Mouse (Mus musculus) urinary bladder, postnatal 4 days (tissue): ENCODE results near the gene Irak1bp1.

Experiments used
- DNase-seq, 2 experiments: peaks; one replicate each; pipeline ENCODE4 v3.0.0; 2021 to 2022; ENCODE audit warnings: low spot score in 2 of 2

The Irak1bp1 gene

DNA sequence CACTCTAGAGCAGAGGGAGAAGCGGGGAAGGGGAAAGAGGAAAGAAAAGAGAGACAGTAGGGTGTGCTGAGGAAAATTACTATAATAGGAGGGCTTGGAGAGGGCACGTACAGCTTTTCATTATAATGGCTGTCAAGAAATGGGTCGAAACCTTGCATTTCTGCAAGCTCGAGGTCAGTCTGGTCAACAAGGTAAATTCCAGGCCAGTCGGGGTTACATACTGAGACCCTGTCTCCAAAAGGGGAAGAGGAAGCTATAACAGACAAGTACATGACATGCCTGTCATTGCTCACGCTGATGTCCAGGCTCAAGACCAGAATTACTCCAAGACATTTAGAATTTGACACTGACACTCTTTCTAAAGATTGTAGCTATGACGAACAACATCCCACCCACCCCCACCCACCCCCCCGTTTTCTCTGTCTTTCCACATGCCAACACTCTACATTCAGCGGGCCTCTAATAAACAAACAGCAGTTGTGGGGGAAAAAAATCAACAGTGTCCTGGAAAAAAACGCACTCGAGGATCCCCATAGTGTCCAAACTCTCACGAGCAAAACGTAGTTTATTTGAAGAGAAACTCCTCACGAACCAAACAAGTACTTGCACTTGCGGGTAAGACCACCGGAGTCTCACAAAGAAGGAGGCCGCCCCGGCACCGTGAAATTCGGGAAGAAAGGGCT is at the start of gene Irak1bp1:
TSS of gene Irak1bp1 (plus strand) at position 534 of the 683 bp plus-strand sequence.
- DNase-seq = no peak

DNA sequence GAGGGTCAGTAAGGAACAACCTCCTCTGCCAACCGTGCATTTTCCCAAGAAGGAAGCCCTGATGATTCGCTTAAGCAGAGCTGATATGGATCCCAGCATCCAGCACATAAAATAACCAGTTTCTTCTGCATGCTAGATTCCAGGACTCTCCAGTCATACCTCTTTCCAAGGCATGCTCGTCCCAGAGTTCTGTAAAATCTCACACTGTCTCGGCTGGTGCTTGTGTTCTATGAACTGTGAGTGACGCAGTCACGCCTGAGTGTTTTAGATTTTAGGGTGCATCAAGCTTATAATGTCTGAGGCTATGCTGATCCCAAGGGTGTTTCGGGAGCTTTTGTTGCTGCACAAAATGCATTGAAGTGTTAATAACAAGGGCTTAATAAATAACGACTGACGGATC is 41.0 kb upstream of the Irak1bp1 start:
- no peak for DNase-seq

DNA sequence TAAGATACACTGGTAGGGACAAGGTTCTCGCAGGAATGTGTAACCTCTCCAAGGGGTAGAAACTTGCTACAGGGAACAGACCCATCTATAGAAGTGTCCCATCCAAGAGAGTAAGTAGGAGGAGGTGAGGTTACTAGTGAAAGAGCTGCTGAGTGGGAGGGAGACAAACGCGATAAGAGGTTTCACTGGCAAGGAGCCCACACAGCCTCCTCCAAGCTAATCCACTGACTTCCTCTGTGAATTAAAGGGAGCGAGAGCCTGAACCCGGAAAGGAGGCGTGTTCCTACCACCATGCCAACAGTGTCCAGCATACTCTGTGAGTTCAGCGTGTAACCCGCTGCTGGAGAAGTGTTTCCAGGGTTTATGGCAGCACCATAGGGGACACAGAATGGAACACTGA is 29.0 kb upstream of the Irak1bp1 start:
- DNase-seq = no peak

DNA sequence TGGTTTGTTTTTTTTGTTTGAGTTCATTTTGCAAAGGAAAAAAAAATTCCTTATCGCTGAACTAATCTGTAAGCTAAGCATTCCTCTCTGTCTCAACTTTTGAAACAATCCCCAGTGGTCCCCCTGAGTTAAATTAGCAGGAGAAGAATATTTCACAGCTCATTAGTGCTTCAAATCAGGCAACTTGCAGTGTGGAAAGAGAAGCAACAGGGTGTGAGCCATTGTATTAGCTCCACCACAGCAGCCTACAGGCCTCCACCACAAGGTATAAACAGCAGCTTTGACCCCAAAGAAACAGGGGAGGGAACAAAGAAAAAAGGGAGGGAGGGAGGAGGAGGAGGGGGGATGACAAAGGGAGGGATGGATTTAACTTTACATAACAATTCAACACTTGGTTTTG is 22.2 kb upstream of the Irak1bp1 start:
- DNase-seq = no peak

DNA sequence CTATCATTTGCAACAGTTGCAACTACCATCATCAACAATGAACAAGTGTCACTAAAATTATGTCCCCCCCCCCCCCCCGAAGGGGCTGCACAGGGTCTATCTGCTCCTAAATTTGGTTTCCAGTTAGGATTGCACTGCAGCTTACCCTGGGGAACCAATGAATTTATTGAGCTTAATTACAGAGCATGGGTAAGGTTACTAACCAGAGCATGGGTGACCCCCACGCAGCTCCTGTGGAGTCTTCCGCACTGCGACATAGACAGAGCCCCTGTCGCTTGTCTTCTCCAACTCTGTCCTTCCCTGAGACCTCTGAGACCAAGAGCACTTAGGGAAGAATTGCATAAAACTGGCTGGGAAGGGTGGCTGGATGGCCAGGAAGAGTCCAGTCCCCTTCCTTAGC is 21.7 kb upstream of the Irak1bp1 start:
- DNase-seq = no peak

DNA sequence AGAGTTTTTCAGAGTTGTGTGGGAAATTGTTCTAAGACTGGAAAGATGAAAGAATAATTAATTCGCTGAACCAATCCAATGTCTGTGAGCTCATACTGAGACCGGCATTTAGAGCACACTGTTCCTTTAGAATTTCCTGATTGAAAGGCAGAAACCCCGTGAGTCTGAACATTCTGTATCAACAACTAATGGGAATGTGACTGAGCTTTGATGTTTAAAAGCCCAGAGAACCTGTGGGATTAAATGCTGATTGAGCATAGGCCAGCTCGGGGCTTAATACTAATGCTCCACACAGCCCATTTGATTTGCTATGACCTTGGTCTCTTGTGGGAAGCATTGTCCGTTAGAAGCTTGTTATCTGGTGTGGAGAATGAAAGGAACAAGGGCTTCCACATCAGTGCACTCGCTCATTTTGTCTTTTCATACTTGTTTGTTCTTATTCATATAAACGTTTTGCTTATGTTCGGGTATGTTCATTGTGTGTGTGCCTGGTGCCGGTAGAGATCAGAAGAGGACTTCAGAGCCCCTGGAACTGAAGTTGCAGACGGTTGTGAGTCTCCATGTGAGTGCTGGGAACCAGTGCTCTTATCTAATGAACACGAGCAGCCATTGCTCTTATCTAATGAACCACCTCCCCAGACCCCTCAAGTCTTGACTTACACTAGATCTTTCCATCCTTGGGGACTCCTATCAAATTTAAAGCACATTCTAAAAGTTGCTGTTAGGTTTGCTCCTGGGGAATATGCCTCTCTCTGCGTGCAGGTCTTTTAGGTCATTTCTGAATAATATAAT is 17.0 kb upstream of the Irak1bp1 start:
- DNase-seq = no peak

DNA sequence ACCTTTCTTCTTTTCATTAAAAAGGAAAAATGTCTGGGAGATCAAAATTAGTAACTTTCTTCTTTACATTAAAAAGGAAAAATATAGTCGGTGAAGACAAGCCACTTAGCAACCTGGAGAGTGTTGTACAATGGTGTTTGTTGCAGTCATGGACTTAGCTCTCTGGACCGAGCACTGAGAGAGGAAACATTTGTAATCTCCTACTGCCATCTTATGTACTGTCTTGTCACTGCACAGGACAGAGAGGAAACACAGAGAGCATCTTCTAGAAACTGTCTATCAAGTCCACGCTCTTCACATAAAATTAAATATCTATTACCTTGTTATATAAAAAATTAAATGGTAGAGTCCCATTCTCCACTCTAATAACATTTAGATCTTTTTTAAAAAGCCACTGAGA is 14.8 kb upstream of the Irak1bp1 start:
- no peak for DNase-seq

DNA sequence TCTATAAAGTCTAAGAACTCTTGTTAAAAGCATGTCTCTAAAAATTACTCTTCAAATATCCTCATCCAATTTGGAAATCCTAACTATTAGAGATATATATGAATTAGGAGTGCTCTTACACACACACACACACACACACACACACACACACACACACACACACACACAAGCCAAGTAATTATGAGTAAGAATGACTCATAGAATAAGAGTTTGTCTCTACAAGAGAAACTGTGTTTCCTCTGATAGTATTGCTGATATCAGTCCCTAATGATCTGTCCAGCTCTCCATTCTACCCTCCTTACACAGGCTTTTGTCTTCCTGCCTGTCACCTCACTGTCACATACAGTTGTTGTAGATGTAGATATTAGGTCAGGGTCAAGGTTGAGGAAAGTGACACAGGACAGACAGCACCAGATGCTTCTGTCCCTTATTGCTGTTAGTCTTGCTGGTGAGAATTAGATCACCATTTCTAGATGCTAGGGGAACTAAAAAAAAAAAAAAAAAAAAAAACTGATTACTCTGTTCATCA is 14.0 kb upstream of the Irak1bp1 start:
- no peak for DNase-seq

DNA sequence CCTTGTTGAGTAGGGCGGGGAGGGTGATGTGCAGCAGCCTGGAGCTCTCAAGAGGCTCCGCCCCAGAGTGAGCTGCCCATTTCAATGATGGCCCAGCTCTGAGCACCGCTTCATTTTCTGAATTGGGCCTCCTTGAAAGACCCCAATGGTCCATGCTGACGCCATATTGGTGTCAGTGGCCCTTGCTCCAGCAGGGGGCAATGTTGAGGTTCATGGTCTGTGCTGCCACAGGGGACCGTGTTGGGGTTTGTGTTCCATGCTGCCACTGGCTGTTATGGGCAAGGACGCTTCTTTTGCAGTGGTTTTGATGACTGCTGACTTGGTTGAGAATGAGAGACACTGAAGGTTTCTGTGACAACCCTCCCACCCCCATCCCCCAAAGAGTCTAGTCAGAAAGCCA is 2.9 kb upstream of the Irak1bp1 start:
- DNase-seq = no peak

DNA sequence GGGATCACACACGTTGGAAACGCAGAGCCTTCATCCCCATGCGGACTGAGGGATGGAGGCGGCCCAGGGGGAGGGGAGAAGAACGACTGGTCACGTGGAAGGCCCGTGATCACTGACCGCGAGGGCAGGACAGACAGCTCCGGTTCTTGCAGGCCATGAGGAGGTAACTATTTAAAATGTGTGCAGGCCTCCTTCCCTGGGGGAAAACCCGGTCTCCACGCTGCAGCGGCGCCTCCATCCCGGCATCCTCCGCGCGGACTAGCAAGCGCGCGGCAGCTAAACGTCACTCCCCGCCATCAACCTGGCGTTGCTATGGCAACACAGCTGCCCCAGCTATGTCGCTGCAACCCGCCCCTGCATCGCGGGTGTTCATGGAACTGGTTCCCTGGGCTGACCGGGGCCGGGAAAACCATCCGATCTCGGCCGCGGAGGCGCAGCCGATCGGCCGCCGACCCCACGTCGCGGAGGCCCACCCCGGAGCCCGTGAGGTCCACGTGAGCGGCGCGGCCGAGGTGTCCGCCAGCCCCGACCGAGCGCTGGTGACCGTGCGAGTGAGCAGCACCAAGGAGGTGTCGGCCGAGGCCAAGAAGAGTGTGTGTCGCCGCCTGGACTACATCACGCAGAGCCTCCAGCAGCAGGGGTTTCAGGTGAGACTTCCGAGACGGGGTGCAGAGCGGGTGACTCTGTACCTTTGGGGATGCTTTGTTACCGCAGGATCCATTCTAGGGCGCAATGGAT is 522 bp downstream of the Irak1bp1 start:
- DNase-seq = peak; percentile 77 to 84

DNA sequence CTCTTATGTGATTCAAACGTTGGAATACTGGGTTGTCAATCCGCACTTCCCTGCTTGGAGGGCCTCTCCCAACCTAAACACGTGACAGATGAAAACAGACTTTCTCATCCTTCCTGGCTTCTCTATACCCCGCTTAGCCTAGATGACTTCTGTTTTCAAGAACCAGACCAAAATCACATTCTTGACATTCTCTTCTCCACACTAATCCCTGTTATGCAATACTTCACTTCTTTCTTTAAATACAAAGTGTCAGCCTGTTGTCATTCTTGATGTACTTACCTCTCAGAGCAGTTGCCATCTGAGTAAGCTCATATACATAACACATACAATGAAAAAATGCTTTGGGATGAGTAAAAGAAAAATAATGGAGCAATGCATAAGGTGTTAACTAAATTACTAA is 2.6 kb downstream of the Irak1bp1 start:
- no peak for DNase-seq

DNA sequence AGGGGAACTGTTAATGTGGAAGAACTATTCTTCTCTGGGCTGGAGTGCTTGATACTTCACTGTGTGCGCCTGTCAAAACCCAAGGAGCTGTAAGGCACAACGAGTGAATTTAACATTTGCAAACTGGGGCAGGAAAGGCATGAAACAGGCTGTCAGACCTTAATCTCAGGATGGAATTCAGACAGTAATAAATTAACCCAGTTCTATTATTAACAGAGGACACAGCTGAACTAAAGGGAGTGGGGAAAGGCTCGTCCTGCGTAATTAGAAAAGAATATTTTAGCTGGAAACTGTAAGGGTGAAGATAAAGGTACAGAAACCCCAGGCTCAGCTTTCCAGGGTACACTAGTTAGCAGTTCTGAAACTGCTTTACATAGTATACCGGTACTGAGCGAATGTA is 6.6 kb downstream of the Irak1bp1 start:
- DNase-seq = no peak

DNA sequence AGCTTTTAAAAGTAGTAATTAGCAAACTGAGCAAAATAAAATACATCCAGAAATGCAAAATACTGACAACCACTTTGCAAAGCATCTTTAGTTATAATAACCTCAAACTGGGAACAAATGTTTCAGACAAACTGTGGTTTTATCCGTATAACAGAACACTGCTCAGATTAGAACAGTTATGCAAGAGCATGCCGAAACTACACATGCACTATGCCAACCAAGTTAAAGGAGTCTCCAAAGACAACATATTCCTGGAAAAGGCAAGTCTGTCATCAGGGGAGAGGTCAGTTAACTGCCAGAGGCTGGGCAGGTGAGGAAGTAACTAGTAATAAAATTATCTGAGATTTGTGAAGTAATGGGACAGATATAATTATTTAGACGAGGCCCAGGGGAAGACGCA is 13.3 kb downstream of the Irak1bp1 start:
- DNase-seq = no peak

DNA sequence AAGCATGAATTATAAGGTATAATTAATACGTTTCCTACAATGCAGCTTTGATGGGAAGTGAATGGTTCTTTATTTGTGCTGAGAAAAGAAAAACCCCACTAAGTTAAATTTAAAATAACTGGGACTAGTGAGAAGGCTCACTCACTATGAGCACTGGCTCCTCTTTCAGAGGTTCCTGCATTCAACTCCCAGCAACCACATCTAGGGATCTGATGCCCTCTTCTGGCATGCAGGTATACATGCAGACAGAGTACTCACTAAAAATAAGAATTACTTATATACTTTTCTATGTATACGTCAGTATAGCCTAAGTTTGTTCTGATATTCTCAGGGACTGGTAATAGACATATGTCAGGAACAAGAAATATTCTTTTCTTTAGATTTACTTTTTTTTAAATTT is 24.7 kb downstream of the Irak1bp1 start:
- no peak for DNase-seq

DNA sequence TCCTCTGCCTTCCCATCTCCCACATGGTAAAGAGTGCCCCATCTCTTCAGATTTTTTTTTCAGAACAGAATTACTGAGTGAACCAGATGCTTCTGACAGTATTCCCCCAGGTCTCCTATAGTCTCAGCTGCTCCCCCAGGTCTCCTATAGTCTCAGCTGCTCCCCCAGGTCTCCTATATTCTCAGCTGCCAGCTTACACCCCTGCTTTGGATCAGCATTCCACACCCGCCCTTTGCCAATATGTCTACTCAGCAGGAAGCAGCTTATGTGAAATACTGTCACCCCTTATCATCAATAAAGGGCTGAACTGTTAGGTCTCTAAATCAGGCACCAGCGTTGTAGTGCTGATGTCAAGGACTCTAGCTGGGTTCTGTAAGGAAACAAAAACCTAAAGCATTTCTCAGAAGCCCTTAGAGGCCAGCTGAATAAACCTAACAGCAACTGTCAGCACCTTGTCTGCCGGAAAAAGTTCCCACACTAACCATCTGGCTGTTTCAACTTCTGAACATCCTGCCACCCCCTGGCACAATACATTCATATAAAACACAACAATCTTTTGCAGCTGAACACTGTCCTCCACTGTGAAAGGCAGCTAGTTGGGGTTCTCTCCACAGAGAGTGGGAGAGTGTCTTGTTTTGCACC is 25.8 kb downstream of the Irak1bp1 start:
- DNase-seq = no peak

DNA sequence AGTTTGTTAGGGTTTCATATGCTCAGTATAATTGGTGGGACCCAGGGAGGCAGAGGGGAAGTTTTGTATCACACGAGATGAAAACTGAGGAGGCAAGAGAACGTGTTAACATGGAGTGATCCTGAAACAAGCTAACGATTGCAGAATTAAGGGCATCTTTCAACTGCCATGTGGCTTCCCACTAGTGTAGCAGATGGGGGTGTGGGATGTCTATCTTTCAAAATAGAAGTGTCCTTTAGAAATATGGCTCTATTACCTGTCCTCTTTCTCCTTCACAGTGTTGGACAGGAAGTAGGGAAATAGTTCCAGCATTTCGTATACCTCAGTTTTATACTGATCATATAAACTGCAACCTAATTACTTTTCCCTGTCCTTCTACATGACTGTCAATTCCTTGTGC is 26.9 kb downstream of the Irak1bp1 start:
- DNase-seq = no peak

DNA sequence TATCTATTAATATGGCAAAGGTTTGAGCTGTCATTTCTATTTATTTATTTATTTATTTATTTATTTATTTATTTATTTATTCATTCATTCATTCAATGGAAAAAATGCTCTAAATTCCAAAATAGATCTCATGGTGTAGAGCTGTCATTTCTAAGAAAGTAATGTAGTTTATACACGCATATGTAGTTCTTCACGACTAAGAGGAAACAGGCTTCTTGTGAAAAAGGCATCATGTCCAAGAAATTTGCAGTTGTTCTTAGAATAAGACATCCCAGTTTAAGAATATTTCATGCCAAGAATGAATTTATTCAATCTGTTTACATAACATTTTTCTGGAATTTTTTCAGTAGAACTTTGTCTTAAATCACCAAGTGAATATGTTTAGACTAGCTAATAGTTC is 31.5 kb downstream of the Irak1bp1 start:
- no peak for DNase-seq

DNA sequence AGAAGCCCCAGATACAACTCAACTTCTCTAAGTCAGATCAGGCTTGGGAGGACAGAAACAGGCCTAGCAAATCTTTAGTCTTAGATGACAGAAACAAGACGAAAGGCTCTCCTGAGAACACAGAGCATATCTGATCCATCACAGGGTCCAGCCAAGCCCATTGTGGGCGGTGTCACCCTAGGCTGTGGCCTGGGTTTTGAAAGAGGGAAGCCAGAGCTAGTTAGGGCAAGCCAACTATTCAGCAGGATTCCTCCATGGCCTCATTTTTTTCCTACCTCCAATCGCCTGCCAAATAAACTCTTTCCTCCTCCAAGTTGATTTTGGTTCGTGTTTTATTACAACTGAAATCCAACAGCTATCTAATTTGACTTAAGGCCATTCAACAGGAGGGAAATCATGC is 32.0 kb downstream of the Irak1bp1 start:
- peak in 1 of 2 experiments; percentile 41 for DNase-seq

DNA sequence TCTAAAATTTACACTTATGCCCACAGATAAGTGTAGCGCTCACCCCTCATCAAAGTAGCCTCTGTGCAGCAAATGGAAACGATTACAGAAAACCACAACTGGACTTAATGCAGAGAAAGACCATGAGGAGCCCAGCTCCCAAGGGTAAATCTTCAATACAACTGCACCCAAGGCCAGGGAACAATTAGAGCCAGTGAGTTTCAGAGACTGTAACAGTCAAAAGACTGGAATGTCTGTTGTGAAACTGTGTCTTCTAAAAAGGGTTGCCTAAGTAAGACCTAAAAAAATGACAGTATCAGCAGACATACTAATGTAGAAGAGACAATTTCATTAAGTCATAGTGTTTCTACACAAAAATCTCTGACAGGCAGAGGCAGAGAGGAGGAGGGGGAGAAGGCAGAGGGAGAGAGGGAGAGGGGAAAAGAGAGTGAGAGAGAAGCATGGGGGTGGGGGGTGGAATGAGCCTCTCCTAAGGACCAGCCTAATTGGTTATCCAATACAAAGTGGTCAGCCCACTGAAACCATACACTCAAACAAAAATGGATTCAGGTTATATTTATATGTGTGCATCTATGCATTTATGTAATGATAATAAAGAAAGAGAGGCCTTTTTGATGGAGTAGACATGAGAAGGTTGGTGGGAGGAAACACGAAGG is 32.6 kb downstream of the Irak1bp1 start:
- DNase-seq = no peak

DNA sequence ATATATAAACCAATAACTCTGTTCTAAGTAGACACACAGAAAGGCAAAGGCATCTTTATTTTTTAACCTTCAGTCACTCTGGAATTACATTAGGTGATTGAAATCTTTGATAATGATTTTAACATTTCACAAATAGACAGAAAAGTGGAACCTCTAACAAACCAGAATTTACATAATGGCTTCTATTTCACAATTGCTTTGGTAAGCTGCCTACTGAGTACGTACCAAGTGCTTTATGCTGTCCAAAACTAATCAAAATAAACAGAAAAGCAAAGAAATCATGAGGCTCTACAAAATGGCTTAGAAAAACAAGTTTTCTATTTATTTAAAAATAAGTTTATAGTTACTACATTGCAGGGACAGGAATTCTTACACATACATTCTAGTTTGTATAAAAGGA is 36.8 kb downstream of the Irak1bp1 start:
- DNase-seq = no peak

DNA sequence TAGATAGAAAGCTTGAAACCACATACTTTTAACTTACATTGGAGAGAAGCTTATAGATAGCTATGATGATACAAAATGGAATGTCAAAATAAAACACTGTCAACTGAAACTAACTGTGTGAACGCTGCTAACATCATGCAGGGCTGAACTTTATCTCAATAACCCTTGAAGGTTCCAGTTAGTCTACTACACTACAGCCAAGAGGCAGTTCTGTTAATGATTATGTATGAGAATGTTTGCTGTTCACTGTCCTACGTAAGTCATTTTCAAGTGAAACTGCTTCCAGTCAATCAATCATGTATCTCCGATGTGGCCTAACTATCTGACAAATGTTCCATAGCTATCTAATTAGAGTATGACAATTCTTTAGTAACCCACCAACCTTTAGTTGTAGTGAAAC is 38.4 kb downstream of the Irak1bp1 start:
- DNase-seq = no peak

DNA sequence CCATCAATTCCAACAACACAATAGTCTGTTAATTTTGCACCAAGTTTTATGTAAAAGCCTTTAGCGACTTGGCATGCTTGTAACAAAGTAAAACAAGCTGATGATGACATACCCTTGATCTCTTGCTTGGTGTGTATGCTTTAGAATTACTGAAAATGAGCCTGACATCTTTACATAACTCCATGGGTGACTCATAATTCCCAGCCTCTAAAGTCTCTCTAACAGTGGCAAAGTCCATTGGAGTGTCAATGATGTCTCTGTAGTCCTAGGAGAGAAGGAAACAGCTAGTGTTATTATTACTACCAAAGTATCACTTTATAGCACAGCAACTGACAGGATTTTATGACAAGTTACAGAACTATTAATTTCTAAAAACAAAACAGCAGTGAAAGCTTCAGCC is 47.7 kb downstream of the Irak1bp1 start:
- DNase-seq = no peak
